Mouse (Mus musculus): ENCODE data around the gene Adgrb3. TPM values are rescaled to one million over a fixed set of nuclear protein-coding genes. Genes with fewer than 3 reads are reported as not detected.

Gene Adgrb3
- total RNA-seq (2021) = 100 to 1,000 TPM; 106 to 113 TPM

DNA sequence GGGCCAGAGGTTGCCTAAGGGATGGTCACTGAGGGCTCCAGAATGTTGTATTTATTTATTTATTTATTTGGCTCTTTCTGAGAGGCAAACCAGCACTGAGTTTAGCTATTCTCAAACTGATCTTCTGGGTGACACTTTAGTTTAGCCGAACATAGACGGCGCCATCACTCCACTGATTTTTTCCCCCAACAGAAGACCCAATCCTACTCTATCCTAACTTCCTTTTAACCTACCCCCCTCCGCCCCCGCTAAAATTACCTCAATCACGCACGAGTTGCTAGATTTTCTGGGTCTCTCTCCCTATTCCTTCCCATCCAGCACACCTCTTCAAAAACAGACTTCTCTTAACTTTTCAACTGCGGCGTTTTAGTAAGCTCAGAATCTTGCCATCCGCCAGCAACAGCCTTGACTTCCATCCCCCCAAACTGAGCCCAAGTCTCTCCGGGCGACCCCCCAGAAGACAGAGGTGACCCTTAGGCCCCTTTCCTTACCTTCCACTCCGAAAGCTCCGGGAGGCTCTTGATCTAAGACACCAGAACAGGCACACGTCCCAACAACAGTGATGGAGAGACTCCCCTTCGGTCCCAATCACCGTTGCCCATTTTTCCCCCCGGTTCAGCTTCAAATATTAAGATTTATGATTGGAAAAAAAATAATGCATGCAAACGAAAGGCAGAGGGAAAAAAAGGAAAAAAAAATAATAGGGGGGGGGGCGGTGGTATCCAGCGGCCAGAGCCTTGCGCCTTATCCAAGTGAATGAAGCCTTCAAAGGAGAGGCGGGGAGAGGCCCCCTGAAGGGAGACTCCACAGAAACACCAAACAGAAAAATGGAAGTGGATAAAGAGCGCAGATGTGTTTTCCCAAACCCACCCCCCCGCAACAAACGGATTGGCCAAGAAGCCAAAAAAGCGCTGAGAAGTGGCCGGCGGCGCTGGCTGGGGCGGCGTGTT is at the start of gene Adgrb3:
Gene Adgrb3, minus strand, starts transcription at position 737 of the 950 bp plus-strand sequence.
- DNase-seq = peak in 1 of 2 experiments; percentile 35

DNA sequence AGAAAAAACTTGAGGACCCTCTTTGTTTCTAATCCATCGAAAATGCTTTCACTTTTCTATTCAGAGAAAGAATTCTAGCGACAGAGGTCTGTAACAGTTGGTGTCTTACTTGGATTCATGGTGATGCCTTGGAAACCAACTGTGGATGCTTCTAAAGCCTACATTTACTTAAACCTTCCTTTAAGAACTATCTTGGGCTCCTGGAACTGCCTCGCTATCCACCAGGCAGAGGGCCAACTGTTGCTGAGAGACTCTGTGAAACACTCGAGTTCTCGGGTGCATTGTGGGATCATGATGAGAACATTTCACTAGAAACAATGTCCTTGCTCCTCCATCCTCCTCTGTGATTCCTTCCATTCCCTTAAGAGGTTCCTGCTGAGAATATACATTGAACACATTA is 48.0 kb upstream of the Adgrb3 start:
- DNase-seq = no peak

DNA sequence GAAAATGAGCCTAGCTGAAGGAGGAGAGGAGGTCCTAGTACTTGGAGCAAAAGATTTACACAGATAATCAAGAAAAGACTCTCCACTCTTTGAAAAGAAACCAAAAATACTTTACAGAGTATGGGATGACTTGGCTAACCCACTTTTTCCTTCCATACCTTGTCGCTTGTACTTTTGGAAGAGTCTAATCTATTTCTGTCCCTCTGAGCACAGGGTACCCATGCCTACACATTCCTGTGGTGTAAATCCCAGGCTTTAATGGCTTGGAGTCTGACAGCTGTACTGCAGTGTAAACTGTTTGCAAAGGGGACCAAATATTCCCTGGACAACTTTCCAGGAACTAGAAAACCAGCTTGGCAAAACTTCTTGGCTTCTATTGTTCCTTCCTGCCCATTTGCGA is 28.0 kb upstream of the Adgrb3 start:
- DNase-seq = no peak

DNA sequence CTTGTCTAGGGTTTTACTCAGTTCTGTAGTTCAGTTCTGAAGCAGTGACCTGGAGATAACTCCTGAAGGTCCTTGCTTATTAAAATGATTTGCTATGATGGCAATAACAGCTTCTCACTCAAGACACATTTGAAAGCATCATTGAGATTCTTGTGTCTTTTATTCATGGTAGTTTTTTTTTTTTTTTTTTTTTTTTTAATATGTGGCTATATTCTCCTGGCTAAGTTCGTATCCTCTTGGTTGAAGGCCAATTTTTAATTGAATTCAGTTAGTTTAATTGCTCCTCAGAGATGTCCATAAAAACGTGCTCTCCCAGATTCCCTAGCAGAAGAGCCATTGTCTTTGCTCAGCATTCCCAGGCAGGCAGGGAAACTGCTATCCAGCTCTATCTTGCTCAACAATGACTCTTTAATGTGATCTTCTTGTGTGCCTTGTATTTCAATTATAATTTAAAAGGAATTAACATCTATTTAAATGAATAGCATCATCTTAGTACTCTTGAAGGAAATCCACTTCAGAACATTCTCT is 25.0 kb upstream of the Adgrb3 start:
- DNase-seq = no peak

DNA sequence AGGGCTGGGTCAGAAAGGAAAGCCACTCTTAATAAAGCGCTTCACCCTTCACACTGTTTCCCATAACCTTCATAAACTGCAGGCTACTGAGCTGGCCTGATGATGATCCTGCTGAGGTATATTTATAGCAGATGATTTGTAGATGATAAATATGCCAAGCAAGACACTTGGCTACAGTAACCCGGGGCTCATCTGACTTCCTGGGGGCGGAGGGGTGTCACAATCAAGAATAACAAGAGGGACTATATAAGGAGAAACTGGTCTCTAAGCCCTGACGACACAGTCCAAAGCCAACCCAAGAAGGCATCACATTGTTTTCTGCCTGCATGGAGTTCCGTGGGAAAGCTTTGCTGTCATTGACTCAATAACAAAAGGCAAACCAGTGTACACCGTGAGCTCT is 2.8 kb upstream of the Adgrb3 start:
- DNase-seq = no peak

DNA sequence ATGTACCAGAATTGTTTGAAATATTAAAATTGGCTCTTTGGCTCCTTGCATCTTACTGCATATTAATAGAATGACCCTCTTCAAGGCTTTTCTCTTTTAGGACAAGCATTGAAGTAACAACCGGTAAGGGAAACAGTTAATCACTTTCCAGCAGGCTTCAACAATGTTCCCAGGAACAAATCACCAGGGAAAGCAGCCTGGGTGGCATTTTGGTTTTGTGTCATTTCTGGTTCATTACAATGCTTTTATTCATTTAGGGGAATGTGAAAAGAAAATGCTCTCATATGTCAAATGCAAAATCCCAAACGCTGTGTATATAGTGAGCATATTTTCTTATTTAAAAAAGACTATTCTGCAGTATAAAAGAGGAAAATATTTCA is 2.0 kb upstream of the Adgrb3 start:
- DNase-seq = no peak

DNA sequence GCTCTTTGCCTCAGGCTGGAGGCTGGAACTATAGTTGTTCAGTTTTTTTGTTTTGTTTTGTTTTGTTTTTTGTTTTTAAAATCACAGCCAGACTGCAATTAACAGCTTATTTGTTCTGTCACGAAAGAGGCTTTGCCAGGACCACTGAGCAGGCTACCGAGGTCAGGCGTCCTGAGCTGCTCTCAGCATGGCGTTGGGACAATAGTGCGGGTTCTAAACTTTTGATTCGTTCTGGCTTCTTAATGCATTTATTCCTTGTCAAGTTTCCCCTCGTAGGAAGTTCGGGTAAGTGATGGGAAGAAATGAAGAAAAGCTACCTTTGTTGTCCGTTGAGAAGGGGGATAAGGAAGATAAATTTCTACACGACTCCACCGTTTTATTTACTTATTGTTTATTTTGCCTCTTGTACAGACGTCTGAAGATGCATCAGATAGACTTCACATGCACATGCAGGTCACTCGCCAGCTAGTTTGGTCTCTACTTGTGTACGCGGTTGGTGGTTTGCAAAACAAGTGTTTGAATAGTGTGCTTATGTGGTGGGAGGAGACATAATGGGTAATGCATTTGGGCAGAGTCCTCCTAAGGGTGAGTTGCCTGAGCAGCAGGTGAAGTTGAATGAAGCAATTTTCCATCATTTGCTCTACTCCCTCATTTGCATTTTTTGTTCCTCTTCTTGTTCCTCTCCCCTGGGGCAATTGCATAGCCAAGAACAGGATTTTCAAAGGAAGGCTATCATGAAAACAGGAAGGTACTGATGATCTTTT is 1.4 kb upstream of the Adgrb3 start:
- peak in 1 of 2 experiments; percentile 18 for DNase-seq

DNA sequence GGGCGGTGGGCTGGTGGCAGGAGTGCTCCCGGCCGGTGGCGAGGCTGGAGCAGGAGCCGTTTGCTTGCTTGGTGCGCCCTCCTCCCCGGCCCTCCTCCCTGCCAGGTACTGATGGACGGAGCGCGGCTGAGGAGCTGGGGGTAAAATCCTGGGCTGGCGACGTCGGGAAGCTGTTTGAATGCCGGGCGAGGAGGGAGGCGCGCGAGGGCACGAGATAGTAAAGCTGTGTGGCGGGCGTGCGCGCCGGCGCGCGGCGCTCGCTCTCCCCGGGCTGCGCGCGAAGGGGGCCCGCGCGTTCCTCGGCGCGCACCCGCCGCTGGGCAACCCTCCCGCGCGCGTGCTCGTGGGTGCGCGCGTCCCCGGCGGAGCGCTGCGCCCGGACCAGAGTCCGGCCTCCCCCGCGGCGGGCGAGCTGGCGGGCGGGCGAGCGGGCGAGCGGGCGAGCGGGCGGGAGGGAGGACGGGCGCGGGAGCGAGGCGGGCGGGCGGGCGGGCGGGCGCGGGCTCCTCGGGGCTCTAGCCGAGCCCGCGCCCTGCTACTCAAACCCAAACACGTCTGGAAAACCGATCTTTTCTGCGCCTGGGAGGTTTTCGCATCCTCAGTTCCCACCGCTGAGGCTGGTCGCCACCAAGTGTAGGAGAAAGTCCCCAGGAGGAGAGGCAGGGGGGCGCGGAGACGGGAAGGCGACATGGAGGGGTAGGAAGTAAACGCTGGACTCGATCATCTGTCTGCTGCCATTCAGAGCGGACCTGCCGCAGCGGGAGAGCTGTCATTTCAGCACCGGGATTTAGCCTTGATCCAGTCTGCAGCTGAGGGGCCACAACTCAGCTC is 629 bp upstream of the Adgrb3 start:
- peak; percentile 73 for DNase-seq

DNA sequence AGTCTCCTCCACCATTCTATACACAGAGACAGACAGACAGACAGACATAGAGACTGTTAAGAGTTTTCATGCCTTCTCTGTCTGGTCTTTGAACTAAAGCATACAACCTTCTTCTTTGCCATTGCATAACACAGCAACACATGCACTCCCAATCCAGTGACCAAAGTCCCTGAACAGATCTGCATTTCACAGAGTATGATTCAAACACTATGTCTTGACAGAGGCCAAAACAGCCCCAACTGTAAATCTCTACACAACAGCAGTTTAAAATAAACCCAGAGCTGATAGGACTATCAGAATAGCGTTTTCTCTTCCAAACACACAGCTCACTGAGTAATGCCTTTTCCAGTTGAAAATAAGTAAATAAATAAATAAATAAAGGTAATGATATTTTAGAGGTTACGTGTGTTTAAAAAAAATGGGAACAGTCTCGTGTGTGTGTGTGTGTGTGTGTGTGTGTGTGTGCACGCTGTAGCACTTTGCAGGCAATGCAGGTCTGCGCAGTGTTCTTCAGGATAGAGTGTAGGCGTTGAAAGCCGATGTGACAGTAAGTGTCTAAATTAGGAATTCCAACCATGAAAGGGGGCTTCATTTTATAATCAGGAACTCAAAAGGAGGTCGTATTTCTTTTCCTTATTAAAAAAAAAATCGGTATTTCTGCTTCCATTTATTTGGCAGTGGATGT is 1.3 kb downstream of the Adgrb3 start:
- DNase-seq = peak in 1 of 2 experiments; percentile 14

DNA sequence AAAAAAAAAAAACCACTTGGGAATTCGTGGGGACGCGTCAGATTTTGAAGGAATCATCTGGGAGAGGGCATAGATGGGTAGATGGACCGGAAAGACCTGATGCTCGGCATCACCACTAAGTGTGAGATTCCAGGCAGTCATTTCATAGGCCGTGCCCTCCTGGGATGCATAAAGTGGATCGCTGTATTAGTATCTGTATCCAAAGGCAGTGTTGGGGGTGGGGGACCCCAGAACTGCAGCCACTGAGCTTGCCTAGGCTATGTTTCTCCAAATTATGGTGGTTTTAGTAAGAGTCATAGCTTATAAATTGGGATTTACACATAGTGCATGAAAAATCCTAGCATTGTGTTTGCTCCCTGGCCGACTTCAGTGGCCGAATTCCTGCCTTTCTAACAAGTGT is 2.1 kb downstream of the Adgrb3 start:
- peak in 1 of 2 experiments; percentile 39 for DNase-seq

DNA sequence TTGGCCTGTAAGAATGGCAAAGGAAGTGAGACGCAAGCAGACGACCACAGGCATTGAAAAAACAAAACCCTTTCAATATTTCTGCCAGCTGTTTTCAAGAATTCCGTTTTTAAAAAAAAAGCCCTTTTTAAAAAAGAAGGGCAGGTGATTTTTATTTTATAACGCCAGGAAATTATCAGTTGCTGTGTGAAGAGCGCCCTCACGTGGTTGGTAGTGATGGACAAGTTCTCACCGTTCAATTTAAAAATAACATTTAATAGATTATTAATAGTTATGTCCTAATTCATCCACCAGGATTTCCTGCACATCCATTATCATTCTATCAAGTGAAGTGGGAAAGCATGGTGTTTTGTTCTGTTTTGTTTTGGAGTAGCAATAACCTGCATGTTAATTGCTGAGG is 2.7 kb downstream of the Adgrb3 start:
- peak in 1 of 2 experiments; percentile 64 for DNase-seq

DNA sequence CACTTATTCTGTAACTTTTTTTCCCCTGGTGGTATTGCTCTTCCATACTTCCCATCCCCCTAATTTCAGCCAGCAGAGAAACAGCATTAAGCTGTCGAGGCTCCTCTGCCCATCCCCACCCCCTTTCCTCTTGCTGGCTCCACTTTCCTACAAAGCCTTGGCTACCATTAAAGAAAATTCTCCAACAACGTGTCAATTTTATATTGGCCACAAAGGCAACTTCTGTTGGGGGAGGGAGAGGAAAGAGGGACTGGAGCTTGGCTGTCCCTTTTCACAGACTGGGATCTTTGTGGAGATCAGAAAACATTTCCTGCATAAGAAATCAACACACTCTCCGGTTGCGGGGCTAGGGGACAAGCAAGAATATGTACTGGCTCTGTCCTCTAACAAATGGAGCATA is 4.9 kb downstream of the Adgrb3 start:
- peak in 1 of 2 experiments; percentile 30 for DNase-seq

DNA sequence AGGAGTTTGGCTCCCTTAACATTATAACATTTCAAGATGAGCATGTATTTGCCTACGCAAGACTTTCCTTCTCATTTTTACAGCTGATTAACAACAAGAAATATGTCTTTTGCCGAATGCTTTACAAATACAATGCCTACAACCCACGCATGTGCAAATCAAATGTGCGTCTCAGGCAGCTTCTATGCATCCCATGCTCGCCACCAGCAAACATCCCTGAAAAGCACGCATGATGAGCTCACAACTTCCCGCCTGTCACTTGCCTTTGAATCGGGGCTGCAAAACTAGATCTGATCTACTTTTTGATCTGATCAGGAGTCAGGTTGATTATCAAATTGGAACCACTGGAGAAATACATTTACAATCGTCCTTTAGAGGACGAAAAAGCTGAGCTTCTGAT is 5.5 kb downstream of the Adgrb3 start:
- DNase-seq = peak in 1 of 2 experiments; percentile 10

DNA sequence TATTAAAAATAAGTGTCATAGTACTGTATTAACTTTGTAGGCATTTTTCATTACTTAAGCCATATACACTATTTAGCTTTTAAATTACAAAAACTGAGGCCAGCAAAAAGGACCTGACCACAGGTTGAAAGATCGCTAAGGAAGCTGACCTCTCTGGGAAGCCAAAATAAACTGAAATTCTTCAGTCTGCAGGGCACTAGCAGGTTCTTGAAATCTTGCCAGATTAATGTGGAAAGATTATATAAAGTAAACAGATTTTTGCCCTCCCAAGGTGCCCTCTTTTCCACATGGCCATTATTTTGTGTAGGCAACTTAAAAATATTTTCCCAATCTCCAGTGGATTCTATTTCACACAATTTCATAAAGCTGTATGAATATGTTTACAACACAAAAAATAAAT is 14.0 kb downstream of the Adgrb3 start:
- no peak for DNase-seq

DNA sequence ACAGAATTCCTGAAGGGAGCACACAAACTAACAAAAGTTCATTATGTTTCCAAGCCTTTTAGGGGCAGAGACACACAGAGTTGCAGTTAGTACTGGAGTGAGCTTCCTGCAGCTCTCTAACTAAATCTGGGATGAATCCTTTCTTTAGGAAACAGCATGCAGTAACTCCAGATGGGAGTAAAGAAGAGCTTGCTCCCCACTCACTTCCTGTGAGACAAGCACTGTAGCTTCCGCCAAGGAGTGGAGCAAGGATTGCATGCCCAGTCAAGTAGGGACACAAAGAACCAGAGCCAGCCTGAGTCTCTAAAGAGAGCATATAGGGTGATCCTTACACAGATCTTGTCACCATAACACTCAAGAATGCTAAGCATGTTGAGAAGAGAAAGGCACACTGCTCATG is 50.7 kb downstream of the Adgrb3 start:
- no peak for DNase-seq

DNA sequence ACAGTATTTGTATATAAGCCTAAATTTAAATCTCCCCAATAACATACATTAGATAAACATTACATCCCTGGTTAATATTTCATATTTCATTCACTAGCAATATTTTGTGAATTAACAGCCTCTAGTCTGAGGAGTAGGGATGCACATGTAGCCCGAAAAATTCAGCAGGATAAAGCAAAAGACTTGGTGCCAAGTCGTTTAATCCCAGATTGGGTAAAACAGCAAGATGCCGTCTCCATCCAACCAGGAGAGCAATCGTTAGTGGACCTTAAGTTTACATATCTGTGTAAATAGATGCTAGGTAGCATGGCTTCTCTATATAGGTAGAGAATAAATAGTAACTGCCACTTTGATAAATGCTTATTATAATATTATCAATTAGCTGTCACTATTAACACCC is 52.0 kb downstream of the Adgrb3 start:
- no peak for DNase-seq

DNA sequence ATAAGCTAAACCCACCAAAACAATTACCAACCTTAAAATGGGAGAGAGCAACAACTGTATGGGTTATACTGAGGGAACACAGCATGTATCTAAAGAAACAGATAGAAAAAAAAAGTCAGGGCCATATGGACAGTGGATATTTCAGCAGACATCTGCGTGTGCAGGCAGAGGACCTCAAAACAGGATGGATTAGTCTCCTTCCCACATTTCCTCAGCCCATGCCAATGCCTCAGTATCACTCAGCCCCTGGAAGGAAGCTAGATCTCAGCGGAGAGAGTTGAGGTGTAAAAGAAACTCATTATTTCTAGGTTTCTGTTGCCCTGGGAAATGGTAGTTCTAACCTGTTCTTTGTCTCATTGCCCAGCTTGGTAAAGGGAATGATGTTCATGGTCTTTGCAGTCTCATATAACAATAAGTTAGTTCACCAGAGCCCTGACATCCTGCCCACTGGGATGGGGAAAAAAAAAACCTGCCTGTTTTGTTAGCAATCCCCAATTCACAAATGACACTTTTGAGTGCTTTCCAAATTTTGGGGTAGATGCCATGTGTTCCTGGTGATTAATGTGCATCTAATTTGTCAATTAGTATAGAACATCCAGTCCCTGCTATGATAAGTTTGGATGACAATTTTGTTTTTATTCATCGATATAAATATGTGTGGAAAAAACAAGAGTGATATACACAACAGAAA is 53.9 kb downstream of the Adgrb3 start:
- DNase-seq = no peak

DNA sequence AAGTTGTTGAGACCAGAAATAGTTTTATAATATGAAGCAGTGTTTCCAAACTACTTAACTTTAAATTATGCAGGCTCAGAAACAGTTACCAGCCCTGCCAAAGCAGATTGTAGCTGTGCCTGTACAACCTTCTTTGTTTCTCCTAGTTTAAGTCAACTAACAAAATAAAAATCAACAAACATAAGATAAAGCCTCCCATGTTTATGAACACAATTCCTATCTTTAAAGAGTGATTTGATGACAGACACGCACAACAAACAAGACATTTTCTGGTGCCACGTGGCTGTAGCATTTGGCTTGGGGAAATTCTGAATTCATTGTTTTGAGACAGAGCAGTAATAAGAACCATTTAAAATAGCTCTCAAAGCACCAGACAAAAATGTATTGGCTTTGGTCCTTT is 60.5 kb downstream of the Adgrb3 start:
- DNase-seq = no peak

DNA sequence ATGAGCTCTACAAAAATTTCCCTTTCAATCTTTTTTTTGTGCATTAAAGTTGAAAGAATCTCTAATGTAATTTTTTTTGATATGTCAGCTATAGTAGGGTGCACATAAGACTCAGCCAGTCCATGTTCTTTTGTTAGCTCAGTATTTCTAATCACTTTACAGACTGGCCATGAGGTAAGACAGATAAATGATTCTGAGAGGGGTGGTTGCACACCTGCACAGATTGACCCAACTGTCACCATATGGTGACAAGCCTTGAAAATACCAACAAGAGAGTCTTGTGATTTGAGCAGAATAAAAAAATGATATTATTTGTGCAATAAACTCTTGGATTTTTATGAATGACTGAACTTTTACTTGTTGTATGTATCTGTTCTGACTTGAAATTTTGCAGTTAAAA is 74.2 kb downstream of the Adgrb3 start:
- no peak for DNase-seq

DNA sequence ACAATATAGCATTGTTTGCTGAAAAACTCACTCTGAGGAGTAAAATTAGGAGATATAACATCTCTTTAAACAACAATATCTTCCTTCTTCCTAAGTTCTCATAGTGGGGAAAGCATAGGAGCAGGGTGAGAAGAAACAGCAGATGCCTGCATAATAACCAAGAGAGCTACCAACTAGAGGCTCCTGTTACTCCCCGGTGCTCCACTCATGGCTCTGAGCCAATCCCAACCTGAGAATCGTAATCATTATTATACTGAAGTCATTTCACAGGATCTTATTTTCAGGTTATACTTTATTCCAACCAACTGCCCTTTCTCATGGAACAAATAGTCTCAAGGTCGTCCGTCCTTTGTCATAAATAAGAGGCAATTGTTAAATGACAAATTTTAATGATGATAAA is 75.0 kb downstream of the Adgrb3 start:
- no peak for DNase-seq

DNA sequence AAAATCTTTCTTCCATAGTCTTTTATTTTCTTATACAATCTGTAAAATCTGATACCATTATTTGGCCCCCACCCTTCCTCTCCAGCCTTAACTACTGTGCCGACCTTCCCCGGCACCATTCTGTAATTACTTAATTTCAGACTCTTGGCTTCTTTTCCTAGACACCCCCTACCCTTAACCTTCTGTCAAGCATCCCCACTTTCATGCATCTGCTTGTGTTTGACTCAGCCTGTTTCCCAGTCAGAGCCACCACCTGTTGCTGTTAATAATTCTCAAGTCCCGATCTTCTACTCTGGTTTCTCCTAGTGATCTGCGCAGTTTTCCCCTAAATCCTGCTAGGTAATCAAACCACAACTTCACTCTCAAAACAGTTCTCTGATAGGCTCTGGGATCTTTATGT is 83.9 kb downstream of the Adgrb3 start:
- DNase-seq = no peak

All from layer of hippocampus, postnatal 36 days (tissue).